Mouse (Mus musculus): ENCODE results near the gene Uso1.
A peak's percentile ranks its signal among the peaks of the same experiment; 100 is the strongest.

Gene Uso1

DNA sequence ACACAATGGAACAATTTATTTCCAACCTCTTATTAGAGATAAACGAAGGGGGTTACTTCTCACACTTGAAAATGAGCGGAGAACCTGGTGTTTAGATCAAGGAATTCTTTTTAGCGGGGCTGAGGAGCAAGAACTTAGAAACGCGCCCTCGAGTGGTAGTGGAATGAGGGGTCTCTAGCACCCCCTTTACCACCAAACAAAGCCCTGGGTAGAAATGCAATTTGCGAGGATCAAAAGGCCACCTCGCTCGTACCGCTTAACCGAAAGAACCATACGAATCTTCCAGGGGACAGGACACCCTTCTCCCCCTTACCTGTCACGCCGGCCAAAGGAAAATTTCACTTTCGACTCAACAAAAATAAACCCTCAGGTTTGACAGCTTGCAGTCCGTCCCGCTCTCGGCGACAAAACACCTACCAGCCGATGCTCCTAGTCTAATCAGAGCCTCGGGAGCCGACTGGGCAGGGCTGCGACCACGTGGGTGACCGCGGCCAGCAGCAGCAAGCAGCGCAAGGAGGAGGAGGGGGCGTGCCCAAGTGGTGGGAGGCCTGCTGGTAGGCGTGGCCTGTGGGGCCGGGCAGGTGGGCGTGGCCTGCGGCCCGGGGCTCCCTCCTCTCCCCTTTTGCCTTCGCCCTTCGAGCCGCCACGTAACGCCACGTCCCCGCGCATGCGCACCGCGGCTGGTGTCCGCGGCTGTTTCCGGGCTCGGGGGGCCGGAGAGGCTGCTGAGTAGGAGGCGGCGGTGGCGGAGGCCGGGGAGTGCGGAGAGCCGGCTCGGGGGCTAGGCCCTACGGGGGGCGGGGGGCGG, at the start of gene Uso1:
Gene Uso1 (plus strand): TSS at position 700 of the 808 bp plus-strand sequence.
- peak; percentile 100 for DNase-seq (ENCODE audit: extremely low spot score)

DNA sequence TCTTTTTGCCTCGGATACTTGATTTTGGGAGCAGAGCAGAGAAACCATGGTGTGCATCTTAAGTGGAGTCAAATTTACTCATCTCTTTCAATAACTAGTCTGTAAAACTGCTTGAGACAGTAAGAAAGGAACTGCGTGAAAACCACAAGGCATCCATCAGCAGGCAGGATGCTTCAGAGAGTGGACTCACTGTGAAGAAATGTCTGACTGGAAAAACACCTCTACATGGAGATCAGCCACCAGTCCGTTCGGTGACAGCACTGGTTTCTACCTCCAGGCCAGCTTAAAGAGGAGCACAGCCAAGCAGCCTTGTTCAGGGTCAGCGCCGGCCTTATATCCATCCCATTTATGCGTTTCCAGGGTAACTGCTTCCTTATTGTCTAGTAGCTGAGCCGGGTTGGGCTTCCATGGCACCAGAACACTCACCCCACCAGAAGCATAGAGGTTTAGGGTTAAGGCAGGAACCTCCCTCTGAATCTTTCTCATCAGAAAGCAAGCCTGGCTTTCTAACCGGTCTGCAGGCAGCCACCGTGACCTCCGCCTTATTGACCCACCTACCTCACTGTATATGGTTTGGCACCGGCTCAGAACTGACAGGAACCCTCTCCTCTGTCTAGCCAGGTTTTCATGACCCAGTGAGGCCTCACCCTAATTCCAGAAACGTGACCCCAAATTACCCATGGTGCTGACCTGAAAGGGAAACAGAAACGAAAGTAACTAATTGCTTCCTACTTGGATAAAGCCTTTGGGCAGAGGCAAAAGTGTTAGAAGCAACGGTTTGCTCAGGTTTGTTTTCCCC, 44.3 kb upstream of the Uso1 start:
- DNase-seq (ENCODE audit: extremely low spot score) = no peak

DNA sequence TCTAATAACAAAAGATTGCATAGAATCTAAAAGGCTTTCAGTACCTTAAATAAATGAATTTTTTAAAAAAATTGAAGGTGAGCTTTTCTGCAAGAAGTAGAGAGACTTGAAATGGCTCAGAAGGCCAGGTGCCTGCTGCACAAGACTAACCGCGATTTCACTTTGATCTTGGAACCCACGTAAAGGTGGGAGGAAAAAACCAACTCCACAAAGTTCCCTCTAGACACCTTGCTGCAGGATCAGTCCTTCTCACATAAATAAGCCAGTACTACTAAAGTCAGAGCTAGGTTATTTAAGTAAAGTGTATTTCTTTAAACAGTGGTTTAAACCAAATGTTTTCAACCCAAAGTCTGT, 43.7 kb upstream of the Uso1 start:
- no peak for DNase-seq (ENCODE audit: extremely low spot score)

DNA sequence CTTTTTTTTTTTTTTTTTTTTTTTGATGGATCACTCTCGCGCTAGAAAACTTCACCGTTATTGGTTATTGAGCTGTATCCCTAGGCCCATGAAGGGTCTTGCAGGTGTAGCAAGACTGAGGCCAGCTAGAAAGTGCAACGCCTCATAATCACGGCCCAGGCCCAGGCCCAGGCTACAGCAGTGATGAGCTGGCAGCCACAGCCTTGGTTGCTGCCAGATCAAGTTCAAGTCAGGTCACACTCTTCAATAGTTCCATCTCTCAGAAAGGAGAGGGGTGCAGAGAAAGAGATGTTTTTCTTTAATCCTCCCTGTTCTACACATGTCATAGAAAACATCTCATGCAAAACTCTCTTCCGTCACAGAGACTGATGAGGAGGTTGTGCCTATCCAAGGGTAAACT, 41.0 kb upstream of the Uso1 start:
- DNase-seq (ENCODE audit: extremely low spot score) = no peak

DNA sequence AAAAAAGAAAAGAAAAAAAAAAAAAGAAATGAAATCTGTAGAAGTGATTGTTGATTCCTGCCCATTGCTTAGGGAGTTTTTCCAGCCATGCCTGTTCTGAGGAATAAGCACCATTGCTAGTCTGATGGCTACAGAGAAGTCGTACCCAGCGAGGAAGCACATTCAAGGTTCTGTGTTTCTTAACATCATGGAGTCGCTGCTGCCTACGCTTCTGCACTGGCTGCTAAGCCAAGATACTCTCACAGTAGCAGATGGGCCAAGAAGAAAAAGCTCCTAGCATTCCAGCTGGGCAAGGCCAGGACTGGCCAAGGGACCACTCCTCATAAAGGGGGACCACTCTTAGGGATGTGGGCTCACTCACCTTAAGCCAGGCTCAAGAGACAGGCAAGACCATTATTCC, 40.0 kb upstream of the Uso1 start:
- DNase-seq (ENCODE audit: extremely low spot score) = no peak

DNA sequence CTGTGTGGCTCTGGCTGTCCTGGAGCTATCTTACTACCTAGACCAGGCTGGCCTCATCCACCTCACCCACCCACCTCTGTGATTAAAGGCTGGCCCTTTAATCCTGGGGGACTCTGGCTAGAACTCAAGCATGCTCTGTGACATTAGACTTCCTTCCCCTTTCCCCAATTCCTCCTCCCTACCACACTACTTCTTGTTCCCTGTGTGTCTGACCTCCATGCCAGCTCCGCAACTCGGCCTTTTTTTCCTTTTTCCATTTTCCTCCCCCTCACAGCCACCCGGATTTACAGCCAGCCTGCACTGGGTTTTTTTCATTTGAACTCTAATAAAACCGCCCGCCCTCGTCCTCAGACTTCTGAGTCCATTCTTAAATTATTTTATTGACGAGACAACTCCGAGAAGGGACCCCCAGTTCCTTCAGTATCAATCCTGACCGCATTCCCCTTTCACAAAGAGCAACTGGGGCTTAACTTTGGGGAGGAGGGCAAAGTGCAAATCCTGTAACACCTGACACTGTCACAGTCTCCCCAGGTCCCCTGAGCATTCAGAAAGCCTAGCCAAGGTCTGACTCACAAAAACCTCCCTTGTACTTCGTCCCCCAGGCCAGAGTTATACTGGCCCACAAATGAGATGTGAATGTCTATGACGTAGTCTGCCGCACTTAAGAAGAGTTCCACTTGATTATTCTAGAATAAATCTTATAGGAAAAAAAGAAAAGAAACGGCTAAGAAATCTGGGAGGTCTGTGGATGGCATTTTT, 39.2 kb upstream of the Uso1 start:
- DNase-seq (ENCODE audit: extremely low spot score) = no peak

DNA sequence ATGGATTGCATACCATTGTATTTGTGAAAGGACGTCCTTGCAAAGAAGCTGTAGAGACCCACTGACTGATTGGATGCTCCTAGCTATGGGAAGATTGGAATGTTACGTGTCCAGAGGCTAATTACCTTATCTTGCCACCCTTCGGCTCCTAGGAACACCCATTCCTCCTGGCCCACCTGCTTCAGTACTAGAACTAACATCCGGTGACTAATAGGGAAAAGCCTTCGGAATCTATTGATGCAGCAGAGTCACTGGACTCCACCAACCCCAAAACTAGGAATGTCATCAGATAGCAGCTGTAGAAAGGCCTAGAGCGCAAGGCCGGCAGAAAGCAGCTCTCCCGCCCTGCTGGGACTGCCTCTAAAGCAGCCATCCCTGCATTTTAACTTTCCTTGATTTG, 36.1 kb upstream of the Uso1 start:
- no peak for DNase-seq (ENCODE audit: extremely low spot score)

DNA sequence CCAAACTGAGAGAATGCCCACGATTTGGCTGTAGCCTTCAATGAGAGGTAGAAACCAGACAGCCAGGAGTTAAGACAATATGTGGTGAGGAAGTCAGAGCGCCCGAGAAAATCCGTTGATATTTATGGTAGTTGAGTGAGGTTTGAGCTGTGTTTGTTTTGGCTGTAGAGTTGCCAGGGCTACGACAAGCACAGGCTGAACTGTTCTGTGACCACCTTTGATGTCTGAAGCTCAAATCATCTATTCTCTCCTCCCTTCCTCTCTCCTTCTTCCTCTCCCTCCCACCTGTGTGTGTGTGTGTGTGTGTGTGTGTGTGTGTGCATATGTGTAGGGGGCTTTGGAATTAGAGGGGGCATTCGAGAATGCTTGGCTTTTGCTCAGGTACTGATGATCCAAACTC, 34.7 kb upstream of the Uso1 start:
- DNase-seq (ENCODE audit: extremely low spot score) = no peak

DNA sequence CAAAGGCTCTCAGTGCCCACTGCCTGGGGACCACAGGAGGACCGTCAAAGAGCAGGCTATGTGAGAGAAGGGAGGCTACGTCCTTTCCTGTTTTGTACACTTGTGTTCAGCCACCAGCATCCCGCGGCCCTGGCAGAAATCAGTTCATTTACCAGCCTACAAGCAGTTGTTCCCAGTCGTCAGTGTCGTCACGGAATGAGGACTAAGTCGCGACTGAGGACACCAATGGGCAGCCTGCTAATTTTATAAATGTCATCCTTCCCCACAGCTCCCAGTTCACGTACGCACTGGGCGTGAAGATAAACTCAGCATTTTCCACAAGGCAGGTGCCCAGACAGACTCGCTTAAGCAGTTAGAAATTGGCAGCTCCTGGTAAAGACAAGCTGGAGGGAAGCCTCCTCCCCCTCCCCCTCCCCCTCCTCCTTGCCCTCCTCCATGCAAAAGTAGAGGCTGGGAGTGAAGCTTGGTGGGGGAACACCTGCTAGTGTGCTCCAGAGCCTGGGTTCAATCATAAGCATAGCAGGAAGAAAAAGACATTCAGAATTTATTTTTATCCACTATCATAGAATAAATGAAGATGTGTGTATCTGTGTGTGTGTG, 33.8 kb upstream of the Uso1 start:
- DNase-seq (ENCODE audit: extremely low spot score) = no peak

DNA sequence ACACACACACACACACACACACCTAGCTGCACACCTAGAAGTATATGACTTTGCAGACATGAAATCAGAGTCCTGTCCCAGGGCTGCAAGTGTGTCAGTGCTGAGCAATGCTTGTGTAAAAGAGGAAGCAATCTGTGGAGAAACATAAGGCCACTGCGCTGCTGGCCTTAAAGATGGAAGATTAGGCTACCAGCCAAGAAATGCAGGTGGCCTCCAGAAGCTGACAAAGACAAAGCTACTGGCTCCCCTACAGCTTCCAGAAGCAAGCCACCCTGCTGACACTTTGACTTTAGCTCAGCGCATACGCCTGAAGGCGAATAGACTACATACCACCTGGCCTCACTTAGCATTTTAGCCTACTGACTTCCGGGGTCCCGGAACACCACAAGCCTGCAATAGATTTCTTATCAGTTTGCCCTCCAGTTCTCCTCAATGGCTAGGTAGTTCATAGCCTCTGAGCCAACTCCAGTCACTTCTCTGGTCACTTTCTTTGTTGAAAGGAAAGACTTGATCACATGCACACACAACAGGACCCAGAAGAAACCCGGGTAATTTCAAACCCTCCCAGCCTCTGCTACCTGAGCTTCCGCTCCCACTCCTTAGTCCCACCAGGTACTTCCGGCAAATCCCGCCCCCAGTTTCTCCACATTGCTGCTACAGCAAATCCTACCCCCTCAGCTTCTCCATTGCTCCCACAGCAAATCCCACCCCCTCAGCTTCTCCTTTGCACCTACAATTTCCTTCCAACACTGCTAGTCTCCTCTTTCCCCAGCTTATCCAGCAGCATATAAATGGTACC, 31.2 kb upstream of the Uso1 start:
- DNase-seq (ENCODE audit: extremely low spot score) = no peak

DNA sequence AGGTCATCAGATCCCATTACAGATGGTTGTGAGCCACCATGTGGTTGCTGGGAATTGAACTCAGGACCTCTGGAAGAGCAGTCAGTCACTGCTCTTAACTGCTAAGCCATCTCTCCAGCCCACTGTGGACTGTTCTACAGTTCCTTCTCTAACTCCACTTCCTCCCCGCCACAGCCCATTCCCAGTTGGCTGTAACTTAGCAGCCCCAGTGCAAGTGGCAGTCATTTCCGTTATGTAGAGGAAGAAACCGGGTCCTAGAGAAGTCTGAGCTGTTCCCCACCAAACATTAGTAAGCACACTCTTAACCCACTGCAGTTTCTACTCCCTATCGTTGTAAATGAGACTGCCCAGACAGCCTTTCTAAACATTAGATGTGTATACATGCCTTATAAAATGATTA, 30.5 kb upstream of the Uso1 start:
- no peak for DNase-seq (ENCODE audit: extremely low spot score)

DNA sequence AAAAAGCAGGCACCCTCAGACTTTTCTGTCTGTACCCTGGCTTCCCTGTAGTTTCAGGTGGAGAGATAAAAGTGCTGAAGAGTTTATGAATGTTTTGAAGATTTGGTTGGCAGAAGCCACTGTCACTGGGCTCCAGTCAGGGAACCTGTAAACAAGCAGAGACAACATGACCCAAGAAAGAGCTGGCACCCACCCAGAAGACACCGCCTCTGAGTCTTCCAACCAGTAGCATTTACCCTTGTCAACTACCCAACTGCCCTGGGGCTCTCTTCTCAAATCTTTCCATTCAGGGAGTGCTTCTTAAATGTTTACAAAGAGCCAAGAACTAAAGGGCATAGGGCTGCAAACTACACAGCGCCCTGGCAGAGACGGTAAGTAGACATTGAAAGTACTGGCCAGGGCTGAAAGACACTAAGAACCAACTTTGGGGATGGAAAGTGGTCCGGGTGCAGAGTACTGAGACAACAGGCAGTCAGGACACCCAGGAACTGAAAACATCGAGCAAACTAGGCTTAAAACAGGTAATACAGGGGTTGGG, 26.9 kb upstream of the Uso1 start:
- DNase-seq (ENCODE audit: extremely low spot score) = no peak

DNA sequence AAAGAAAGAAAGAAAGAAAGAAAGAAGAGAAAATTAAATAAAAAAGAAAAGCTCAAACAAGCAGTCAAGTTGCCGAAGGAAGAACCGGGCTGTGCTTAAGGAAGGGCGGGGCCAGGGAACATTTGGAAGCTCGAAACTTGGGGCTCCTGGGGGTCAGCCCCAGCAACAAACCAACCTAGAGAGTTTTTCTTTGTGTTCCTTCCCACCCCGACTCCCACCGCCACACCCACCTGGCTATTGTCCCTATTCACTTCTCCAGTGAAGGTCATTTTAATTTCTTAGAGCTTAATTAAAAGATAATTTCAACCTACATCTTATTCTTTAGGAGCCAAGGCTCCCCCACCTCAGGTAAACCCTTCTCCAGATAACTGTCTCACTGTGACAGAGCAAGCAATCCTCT, 25.6 kb upstream of the Uso1 start:
- DNase-seq (ENCODE audit: extremely low spot score) = no peak

DNA sequence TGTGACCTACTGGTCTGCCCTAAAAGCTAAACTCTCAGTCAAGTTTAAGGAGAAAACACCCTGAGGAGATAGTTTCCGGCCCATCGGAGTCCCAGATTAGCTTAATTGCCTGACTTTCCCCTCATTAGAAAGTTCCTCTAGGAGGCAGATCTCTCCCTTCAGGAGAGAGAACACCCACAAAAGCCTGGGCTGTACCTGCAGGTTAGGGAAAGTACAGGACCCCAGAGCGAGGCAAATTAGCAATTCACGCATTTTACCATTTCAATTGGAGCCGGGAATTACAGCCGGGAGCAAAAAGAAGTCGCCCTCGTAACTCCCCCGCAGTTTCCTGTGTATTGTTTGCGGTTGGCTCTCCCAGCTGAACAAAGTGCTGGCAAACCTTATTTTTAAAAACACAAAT, 25.2 kb upstream of the Uso1 start:
- DNase-seq (ENCODE audit: extremely low spot score) = peak; percentile 38

DNA sequence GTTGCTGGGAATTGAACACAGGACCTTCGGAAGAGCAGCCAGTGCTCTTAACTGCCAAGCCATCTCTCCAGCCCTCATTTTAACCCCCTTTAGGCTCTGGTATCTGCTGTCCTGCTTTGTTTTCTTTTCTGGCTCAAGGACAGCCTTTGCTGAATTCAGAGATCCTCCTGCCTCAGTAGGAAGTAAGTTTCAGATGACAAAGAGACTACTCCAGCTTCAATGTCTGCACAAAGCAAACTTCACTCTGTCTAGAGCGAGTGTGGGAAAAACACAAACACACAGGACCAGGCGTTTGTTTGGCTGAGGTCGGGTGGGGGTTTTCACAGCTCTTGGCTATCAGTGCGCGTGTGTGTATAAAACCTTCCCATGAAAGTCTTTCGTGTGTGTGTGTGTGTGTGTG, 24.3 kb upstream of the Uso1 start:
- no peak for DNase-seq (ENCODE audit: extremely low spot score)

DNA sequence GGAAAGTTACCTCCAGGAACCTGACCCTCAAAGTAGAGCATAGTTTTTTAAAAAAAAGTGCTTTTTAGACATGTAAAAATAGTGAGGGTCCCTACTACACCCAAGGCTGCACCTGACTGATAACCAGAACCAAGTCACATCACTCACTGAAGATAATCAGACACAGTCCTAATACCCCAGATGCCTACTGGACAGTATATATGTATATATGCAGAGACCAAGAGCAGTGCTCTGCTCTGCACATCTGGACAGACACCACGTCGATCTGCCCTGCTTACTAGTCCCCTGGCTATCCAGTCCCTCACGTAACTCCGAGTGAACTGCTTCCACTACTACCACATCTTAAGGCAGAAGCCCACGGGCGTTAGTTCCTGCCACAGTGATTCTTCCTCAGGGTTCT, 23.5 kb upstream of the Uso1 start:
- no peak for DNase-seq (ENCODE audit: extremely low spot score)

DNA sequence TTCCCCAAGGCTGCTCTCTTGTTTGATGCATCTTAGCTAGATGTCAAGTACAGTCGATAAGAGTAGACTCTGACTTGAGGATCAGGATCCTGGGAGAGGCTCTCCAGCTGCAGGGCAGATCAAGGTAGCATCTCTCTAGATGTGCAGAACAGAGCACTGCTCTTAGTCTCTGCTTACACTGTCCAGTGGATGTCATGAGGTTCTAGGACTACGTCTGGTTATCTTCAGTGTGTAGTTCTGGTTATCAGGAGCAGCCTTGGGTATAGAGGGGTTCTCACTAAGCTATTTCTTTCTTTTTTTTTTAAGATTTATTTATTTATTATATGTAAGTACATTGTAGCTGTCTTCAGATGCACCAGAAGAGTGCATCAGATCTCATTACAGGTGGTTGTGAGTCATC, 22.8 kb upstream of the Uso1 start:
- no peak for DNase-seq (ENCODE audit: extremely low spot score)

DNA sequence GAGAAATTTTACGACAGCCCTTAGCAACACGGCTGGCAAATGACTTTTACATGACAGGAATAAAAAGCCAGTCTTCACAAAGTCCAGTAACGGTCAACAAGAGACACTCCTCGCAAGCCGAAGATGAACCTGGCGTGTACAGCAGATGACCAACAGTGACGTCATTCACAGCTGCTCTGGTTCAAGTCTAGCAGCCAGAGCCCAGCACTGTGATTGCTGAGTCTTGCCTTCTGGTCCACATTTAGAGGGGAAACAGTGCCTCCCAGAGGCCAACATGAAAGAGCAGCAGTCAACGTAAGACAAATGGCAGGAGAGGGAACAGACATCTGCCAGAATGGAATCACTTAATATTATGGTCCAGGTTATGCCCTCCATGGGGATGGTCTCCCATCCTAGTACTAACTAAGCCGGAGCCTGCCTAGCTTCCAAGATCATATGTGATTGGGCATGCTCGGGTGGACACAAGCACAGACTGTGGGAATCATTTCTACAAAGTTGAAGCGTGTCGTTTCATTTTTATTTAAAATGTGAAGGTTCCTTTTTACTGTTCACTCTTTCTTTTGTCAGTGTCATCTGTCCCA, 19.8 kb upstream of the Uso1 start:
- peak; percentile 47 for DNase-seq (ENCODE audit: extremely low spot score)

DNA sequence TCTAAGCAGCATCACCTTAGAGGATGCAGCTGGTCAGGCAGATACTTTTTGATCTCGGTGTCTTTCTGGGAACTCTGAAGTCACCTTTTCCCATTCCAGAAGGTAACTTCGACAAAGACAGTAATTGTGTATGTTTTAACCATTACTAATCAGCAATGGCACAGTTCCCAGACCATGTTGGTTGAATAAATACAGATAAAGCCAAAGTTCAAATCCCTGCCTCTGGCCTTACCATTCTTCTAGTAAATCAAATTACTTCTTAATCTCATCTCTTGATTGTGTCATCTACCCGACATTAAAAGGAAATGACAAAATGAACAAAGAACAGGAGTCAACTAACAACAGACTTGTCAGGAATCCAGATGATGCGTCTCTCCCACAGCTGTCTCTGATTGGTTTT, 16.1 kb upstream of the Uso1 start:
- no peak for DNase-seq (ENCODE audit: extremely low spot score)

DNA sequence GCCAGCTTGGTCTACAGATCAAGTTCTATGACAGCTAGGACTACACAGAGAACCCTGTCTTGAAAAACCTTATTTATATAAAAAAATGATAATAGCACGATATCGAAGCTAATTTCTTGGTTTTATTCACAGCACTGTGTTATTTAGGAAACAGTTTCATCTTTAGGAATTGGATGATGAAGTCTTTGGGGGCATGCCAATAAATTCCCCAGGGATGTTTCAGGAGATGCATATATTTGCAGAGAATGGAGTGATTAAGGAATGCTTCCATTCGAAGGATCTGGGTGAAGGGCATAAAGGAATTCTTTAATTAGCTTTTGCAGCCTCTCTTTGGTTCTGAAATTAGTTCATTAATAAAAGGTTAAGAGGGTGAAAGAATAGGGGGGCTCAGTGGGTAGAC, 12.3 kb upstream of the Uso1 start:
- DNase-seq (ENCODE audit: extremely low spot score) = no peak

DNA sequence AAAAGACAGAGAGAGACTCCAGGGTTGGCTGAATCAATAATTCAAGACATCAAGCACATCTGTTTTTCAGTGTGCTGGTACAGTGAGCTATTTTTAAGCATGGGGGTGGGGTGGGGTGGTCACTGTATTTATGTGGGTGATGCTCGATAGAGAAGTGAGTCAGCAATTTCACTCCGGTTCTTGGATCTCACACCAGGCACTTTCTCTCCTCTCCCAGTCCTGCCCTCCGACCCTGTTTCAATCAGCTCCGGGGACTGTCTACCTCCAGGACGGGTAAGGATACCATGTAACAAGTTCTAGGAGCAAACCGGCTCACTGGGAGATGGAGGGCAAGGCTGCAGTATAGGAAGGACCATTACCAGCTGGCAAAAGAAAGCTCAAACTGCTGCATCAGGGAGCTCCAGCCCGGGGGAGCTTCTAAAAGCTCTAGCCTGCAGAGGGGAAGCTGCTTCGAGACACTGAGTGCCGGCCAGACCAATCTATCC, 10.6 kb upstream of the Uso1 start:
- DNase-seq (ENCODE audit: extremely low spot score) = no peak
